Mouse (Mus musculus): ENCODE measurements around the gene Traf3ip1.

- TF ChIP-seq CTCF (IDR thresholded peaks at IDR 0.05; ENCODE audit: insufficient read depth, low read depth, low read length) (no peak), POLR2A (IDR thresholded peaks at IDR 0.05; ENCODE audit: insufficient read depth, low read depth, low read length) (no peak)
Measured at GRCm38 (mm10) chr1:91532243-91532642, 37.8 kb downstream of the Traf3ip1 start.
